Mouse (Mus musculus) limb, embryonic 10.5 days (tissue): ENCODE measurements at regions not wholly inside any gene's neighbourhood (a gene's known extent, or its start where the extent isn't known, plus 50 kb on each side); places are given as distances from the start of the nearest gene placed in this dataset.

Source experiments
- DNase-seq: peaks from one replicate; pipeline ENCODE4 v3.0.0-alpha.2; 2017; ENCODE audit warnings: low spot score
- H3K27ac ChIP-seq: fragments of 300-500 bp; sonication (generic); 2 replicates; pipeline ENCODE4 v1.5.1; 2016; ENCODE audit warnings: mild to moderate bottlenecking
- H3K27me3 ChIP-seq: fragments of 300-500 bp; sonication (generic); 2 replicates; pipeline ENCODE4 v1.6.1; 2016; ENCODE audit warnings: low read depth, mild to moderate bottlenecking; ENCODE audit not compliant: poor library complexity, severe bottlenecking
- H3K36me3 ChIP-seq: fragments of 300-500 bp; sonication (generic); 2 replicates; pipeline ENCODE4 v1.6.1; 2016; ENCODE audit warnings: mild to moderate bottlenecking, moderate library complexity
- H3K4me1 ChIP-seq: fragments of 300-500 bp; sonication (generic); 2 replicates; pipeline ENCODE4 v1.6.1; 2016
- H3K4me3 ChIP-seq: fragments of 300-500 bp; sonication (generic); 2 replicates; pipeline ENCODE4 v1.5.1; 2016; ENCODE audit warnings: mild to moderate bottlenecking, moderate library complexity
- H3K9me3 ChIP-seq: fragments of 300-500 bp; sonication (generic); replicated peaks from 2 replicates; pipeline ENCODE4 v1.6.1; 2016; ENCODE audit warnings: mild to moderate bottlenecking
- WGBS: fragments of 180-500 bp; shearing (Covaris S2); methylation state at CpG from one replicate; pipeline ENCODE4 v1.1.7; 2016; 5-methylcytosine and 5-hydroxymethylcytosine counted together

DNA sequence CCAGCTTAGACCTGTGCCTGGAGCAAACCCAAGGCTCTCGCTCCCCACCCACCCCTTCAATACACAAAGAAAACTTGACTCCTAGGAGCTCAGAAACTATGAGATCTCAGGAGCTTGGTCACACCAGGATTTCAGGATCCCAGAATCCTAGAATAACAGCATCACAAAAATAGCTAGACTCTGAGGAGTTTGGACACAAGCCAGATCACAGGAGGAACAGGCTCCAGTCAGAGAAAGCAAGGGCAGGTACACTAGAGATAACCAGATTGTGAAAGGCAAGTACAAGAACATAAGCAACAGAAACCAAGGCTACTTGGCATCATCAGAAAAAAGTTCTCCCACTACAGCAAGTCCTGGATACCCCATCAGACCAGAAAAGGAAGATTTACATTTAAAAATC, 221.5 kb downstream of the Epha7 start:
- Histone ChIP-seq H3K4me3 (no peak overlapping the region), H3K36me3 (no peaks in the 10 kb centered on the region), H3K27ac (no peak overlapping the region), H3K9me3 (no peaks in the 10 kb centered on the region), H3K4me1 (no peaks in the 10 kb centered on the region), H3K27me3 (no peaks in the 10 kb centered on the region)
- 93% methylated on average over 1 of the region's 1 CpGs for WGBS
- no peak for DNase-seq

DNA sequence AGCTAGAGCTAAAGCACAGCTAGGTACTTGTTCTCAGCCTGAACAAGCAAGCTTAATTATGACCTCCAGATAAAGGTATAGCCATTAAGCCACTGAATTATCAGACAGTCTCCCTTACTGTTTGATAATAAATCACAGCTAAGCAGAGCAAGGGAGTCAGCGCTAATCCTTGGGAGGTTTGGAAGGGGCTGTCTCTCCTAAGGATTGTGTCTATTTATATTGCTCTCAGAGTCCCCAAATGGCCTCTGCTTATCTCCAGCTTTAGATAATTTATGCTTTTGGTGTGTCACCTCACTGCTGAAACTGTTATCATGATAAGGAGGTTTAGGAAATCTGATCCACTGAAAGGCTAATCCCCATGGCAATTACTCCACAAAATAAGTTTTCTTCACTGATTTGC, 227.1 kb downstream of the Epha7 start:
- H3K27ac ChIP-seq: no peak overlapping the region
- no peak for DNase-seq
- no peaks in the 10 kb centered on the region for H3K27me3 ChIP-seq
- 26% methylated on average over 1 of the region's 1 CpGs for WGBS
- H3K36me3 ChIP-seq: no peaks in the 10 kb centered on the region
- no peaks in the 10 kb centered on the region for H3K4me1 ChIP-seq
- no peaks in the 10 kb centered on the region for H3K9me3 ChIP-seq
- no peak overlapping the region for H3K4me3 ChIP-seq

DNA sequence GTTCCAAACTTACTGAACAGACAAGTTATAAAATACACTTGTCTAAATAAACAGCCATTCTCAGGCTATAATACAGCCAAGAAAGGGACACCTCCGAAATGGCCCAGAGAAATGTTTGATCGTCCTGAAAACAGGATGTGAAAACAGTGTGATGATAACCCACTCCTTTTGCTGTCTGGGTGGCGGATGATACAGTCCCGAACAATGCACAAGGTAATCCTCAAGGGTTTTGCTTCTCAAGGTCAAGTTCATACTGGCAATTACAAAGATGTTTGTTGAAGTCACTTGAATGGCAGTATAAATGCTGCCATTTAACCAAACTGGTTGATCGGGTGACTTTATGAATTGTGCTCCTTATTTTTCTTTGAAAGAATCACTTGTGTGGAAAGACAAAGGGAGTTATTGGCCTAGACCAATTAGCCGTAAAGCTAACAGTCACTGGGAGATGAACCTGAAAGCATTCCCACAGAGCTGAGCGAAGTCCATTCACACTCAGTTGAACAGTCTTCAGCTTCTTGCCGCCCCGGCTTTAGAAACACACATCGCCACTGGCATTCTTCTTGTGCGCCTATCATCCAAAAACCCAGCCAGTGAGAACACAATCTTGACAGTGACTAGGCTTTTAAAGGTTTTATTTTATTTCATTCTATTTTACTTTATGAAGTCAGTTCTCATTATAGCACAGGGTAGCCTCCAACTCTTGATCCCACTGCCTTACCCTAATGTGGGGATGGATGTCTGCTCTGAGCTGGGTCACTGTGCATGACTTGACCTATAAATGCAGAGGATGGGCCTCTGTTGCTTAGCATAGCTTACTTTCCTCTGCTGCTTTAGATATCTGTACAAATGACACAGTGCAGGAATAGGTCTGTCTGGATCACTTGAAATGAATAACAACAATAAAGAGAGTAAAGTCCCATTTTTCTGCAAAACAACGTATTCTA, 256.0 kb downstream of the Epha7 start:
- no peak for DNase-seq
- Histone ChIP-seq H3K4me3 (no peak overlapping the region), H3K36me3 (no peaks in the 10 kb centered on the region), H3K27ac (no peak overlapping the region), H3K4me1 (no peaks in the 10 kb centered on the region), H3K27me3 (no peaks in the 10 kb centered on the region), H3K9me3 (no peaks in the 10 kb centered on the region)
- WGBS: 94% methylated on average over 12 of the region's 12 CpGs

DNA sequence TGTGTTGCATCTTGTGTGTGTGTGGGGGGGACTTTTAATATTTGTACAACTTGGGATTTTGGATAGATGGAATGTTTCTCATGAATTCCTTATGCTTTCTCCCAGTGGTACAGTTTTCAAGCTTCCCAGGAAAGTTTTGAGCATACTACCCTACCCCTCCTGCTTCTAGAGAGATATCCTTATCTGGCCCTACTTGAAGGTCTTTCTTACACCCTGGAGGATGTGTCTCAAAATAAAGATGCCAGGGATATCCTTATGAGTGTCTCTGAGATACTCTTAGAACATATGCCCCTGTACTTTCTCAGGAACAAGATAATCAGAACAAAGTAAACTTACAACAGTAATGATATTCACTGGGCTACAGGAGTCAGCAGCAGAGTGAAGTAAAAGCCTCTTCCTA, 261.3 kb downstream of the Epha7 start:
- Histone ChIP-seq H3K4me1 (no peaks in the 10 kb centered on the region), H3K27me3 (no peaks in the 10 kb centered on the region), H3K27ac (no peak overlapping the region), H3K4me3 (no peak overlapping the region), H3K36me3 (no peaks in the 10 kb centered on the region), H3K9me3 (no peaks in the 10 kb centered on the region)
- DNase-seq: no peak

DNA sequence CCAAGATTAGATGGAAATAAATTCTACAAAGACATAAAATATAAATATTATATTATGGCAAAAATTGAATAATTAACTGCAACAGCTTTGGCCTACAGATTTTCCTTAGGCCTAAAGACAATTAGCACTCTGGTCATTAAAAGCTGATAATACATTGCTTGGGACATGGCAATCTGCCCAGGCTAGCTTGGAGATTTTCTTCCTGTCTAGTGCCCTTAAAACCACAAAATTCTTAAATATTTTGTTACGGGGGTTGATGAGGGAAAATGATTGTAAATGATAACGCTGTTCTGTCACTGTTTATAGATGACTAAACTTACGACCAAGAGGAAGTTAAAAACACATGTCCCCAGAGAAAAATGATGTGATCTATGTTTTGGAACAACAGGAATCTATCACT, 261.9 kb downstream of the Epha7 start:
- H3K4me1 ChIP-seq: no peaks in the 10 kb centered on the region
- no peak overlapping the region for H3K27ac ChIP-seq
- 83% methylated on average over 3 of the region's 3 CpGs for WGBS
- no peak for DNase-seq
- no peaks in the 10 kb centered on the region for H3K9me3 ChIP-seq
- H3K27me3 ChIP-seq: no peaks in the 10 kb centered on the region
- no peak overlapping the region for H3K4me3 ChIP-seq
- H3K36me3 ChIP-seq: no peaks in the 10 kb centered on the region

DNA sequence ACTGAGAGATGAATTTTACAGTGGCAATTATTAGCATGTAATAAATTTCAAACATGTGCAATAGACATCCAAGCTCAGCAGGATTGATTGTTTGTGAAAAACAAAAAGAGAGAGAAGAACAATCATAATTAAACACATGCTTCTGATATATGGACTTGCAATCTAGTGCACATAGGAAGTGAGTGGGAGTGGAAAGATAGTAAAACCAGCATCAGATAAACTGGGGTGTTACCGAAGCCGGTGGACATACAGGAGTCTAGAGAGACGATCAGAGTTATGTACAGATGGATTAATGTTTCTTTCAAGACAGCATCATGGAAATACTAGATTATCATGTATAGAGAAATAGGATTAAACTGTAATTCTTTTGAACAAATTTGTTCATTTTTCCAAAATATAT, 263.8 kb downstream of the Epha7 start:
- no peaks in the 10 kb centered on the region for H3K36me3 ChIP-seq
- H3K27me3 ChIP-seq: no peaks in the 10 kb centered on the region
- DNase-seq: no peak
- H3K4me1 ChIP-seq: no peaks in the 10 kb centered on the region
- WGBS: 96% methylated on average over 3 of the region's 3 CpGs
- H3K27ac ChIP-seq: no peak overlapping the region
- H3K9me3 ChIP-seq: no peaks in the 10 kb centered on the region
- no peak overlapping the region for H3K4me3 ChIP-seq

DNA sequence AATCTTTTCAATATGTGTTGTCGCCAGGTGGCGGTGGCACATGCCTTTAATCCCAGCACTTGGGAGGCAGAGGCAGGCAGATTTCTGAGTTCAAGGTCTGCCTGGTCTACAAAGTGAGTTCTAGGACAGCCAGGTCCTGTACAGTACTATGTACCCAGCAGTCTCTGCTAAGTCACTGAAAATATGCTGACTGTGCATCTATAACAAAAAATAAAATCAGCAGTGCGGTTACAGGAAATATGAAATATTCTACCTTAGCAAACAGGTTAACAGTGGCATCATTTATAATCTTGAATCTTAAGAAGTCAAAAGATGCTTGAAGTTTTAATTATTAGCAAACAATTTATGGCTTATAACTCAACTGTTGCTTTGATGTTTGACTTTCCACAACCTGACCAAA, 265.5 kb downstream of the Epha7 start:
- Histone ChIP-seq H3K27me3 (no peaks in the 10 kb centered on the region), H3K36me3 (no peaks in the 10 kb centered on the region), H3K4me3 (no peak overlapping the region), H3K4me1 (no peaks in the 10 kb centered on the region), H3K27ac (no peak overlapping the region), H3K9me3 (no peaks in the 10 kb centered on the region)
- 95% methylated on average over 3 of the region's 3 CpGs for WGBS
- DNase-seq: no peak

DNA sequence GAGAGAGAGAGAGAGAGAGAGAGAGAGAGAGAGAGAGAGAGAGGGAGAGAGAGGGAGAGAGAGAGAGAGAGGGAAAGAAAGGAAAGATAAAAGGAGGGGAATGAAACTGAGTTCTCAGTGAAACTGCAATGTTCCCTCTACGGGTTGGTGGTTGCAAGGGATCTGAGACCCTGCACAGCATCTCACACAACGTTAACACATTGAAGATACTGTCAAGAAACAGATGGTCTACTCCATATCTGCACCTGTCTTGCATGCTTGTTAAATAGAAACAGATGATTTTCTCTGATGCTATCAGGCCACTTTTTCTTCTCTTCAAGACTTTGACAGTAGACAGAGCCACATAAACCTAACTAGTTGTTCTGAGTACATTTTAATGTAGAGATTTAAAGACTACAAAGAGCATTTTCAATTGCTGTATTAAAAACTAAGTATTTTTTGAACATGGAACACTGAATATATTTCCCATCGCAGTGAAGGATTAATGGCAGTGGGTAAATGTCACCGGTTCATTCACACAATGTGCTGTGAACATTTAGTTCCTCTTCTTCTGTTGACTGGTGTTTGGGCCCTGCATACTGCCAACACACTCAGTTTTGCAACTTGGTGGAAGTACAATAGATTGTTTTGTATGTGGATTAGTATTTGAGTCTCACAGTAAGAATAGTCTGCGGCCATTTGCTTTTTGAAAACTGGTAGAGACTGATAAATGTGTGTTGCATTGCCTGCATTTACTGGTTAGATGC, 270.8 kb downstream of the Epha7 start:
- H3K9me3 ChIP-seq: no peaks in the 10 kb centered on the region
- 65% methylated on average over 5 of the region's 5 CpGs for WGBS
- H3K27me3 ChIP-seq: no peaks in the 10 kb centered on the region
- H3K36me3 ChIP-seq: no peaks in the 10 kb centered on the region
- no peak overlapping the region for H3K4me3 ChIP-seq
- no peaks in the 10 kb centered on the region for H3K4me1 ChIP-seq
- H3K27ac ChIP-seq: no peak overlapping the region
- DNase-seq: no peak

DNA sequence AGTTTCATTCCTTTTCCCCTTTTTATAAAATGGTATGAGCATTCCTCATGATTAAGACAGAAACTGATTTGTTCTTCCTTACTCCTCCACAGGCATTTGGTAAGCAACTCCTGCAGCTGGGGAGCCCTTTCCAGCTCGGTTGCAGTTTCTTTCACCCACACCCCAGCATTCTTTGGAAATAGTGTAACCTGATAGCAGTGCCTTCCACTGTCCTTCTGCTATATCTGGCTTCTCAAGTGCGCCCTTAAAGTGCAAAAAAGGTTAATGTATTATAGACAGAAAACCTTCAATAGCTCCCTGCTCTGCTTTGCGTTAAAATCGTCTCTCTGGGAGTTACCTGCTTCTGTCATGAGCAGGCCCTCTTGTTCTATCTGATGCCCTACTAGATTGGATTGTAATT, 278.0 kb downstream of the Epha7 start:
- Histone ChIP-seq H3K27ac (no peak overlapping the region), H3K9me3 (no peaks in the 10 kb centered on the region), H3K36me3 (no peaks in the 10 kb centered on the region), H3K4me3 (no peak overlapping the region), H3K27me3 (no peaks in the 10 kb centered on the region), H3K4me1 (peaks cover 6% of the 10 kb centered on the region)
- 32% methylated on average over 4 of the region's 4 CpGs for WGBS
- DNase-seq: no peak

DNA sequence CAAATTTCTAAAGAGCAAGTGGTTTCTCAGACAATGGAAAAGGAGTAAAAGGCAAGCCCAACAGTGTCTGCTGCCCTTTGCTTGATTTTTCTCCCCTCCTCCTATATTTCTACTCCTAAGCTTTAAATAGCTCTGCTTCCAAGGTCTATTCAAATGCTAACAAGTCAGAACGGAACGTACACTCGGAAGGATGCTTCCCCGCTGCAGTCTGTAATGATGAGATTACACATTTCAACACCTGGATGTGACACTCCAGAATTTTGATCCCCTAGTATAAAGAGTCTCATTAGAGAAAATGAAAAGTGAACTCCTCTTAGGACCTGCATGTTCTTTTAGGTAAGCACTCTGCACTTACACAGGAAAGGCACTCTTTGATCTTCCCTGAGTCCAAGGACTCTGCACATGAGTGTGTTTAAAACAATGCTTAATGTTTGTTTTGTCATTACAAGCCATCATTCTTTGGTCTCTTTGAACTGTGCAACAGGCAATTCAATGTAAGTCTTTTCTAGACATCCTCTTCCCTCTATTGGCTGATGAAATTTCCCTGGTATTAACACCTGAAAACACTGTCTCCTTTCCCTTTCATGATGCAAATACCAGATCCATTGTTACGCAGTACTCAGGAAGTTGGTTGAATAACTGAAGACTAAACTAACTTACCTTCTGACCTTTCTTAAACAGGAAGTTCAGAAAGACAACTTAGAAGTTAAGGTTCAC, 278.7 kb downstream of the Epha7 start:
- H3K36me3 ChIP-seq: no peaks in the 10 kb centered on the region
- 59% methylated on average over 5 of the region's 5 CpGs for WGBS
- H3K27me3 ChIP-seq: no peaks in the 10 kb centered on the region
- no peaks in the 10 kb centered on the region for H3K9me3 ChIP-seq
- no peak for DNase-seq
- no peak overlapping the region for H3K4me3 ChIP-seq
- no peak overlapping the region for H3K27ac ChIP-seq
- peaks cover 6% of the 10 kb centered on the region for H3K4me1 ChIP-seq

DNA sequence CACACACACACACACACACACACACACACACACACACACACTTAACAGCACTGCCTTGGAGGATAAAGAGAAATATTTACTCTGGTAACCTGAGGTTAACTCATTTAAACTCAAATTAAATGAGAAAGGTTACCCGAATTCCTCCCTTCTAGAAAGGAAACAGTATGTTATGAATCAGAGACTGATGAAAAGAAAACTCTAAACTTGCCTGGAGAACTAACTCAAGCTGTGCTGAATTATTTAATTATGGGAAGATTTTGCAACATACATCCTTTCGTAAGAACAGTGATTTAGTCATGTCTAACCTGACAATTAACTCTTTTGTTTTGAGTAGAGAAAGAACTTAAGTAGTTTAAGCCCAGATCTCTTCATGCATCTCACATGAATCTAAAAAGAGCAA, 289.4 kb downstream of the Epha7 start:
- DNase-seq: no peak
- no peaks in the 10 kb centered on the region for H3K27me3 ChIP-seq
- H3K4me1 ChIP-seq: peaks cover 11% of the 10 kb centered on the region
- no peaks in the 10 kb centered on the region for H3K9me3 ChIP-seq
- WGBS: 56% methylated on average over 2 of the region's 2 CpGs
- no peak overlapping the region for H3K4me3 ChIP-seq
- no peak overlapping the region for H3K27ac ChIP-seq
- H3K36me3 ChIP-seq: no peaks in the 10 kb centered on the region

DNA sequence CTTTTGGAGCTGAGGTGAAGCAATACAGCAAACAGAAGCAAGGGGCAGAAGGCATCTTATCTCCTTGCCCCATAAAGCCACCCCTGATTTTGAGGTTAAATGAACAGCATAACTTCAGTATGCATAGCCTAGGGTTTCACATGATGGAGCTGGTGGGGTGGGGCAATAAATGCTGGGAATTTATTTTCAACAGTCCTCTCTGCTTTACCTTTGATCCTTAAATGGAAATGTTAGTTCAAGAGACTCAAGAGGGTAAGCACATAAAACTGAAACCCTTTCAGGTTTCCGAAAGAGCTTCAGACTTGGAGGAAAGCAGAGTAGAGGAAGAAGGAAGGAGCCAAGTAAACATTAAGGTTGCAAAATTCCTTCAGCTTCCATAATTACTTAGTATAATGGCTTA, 290.5 kb downstream of the Epha7 start:
- Histone ChIP-seq H3K27ac (no peak overlapping the region), H3K36me3 (no peaks in the 10 kb centered on the region), H3K27me3 (no peaks in the 10 kb centered on the region), H3K9me3 (no peaks in the 10 kb centered on the region), H3K4me3 (no peak overlapping the region), H3K4me1 (peaks cover 11% of the 10 kb centered on the region)
- DNase-seq: no peak
- 82% methylated on average over 1 of the region's 1 CpGs for whole genome bisulfite sequencing

DNA sequence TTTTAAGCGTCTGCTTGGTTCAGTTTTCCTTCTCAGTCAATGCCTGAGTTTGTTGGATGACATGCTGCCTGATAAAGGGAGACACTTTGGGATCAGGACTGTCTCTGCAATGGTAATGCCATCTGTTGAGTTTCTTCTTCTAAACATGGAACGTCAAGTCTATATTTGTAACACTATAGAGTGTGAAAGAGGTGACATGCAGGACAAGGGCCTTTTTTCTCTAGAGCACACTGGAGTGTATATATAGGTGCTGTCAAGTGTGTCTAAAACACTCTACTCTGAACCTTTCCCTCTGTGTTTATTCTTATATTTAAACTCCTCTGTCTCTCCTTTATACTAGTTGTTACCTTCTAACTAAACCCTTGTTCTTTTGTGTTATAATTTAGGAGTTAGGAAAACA, 299.6 kb downstream of the Epha7 start:
- H3K36me3 ChIP-seq: no peaks in the 10 kb centered on the region
- no peak overlapping the region for H3K27ac ChIP-seq
- H3K9me3 ChIP-seq: no peaks in the 10 kb centered on the region
- 84% methylated on average over 2 of the region's 2 CpGs for WGBS
- H3K4me1 ChIP-seq: no peaks in the 10 kb centered on the region
- H3K4me3 ChIP-seq: no peak overlapping the region
- DNase-seq: no peak
- no peaks in the 10 kb centered on the region for H3K27me3 ChIP-seq
